Mouse (Mus musculus) brain, embryonic 14.5 days (tissue): Measurements from ENCODE around the gene Rprd1b.

Experiments
- CTCF ChIP-seq: fragments of 200-500 bp; IDR thresholded peaks from 2 replicates; pipeline ENCODE4 v1.5.1; 2012; ENCODE audit warnings: inconsistent platforms, mild to moderate bottlenecking, moderate library complexity, borderline replicate concordance; ENCODE audit not compliant: insufficient read depth, insufficient read length; ENCODE audit errors: extremely low read depth
- POLR2A ChIP-seq: fragments of 200-500 bp; IDR thresholded peaks from 2 replicates; pipeline ENCODE4 v1.6.1; 2012; ENCODE audit warnings: mild to moderate bottlenecking, inconsistent platforms, borderline replicate concordance; ENCODE audit not compliant: poor library complexity, insufficient read depth, insufficient read length, severe bottlenecking; ENCODE audit errors: extremely low read depth

- TF ChIP-seq POLR2A (no peak), CTCF (no peak)
These were observed 68.8 kb downstream of the Rprd1b start for GRCm38 (mm10) chr2:158097071-158097470.
